Mouse (Mus musculus) hindbrain, embryonic 14.5 days (tissue): ENCODE results near the gene Mapkap1. TPM values are rescaled to one million over a fixed set of nuclear protein-coding genes. Genes with fewer than 3 reads are reported as not detected.
A peak's percentile ranks its signal among the peaks of the same experiment; 100 is the strongest.

Source experiments
- ATAC-seq: fragments of 200-750 bp; cut with Nextera tagmentation; 2 replicates; pipeline ENCODE4 v1.8.0; 2017; ENCODE audit warnings: moderate number of reproducible peaks, mild to moderate bottlenecking, moderate TSS enrichment, moderate library complexity; ENCODE audit not compliant: low FRiP score
- DNase-seq: peaks from one replicate; pipeline ENCODE4 v3.0.0-alpha.2; 2015; ENCODE audit warnings: low spot score
- H3K27ac ChIP-seq: fragments of 300-500 bp; sonication (generic); 2 replicates; pipeline ENCODE4 v1.5.1; 2014; ENCODE audit warnings: mild to moderate bottlenecking, moderate library complexity
- H3K27me3 ChIP-seq: fragments of 300-500 bp; sonication (generic); 2 replicates; pipeline ENCODE4 v1.6.1; 2014; ENCODE audit warnings: mild to moderate bottlenecking, low read length, mixed read lengths; ENCODE audit not compliant: control insufficient read depth, insufficient read depth
- H3K36me3 ChIP-seq: fragments of 300-500 bp; sonication (generic); replicated peaks from 2 replicates; pipeline ENCODE4 v1.6.1; 2014; ENCODE audit not compliant: control insufficient read depth, insufficient read depth
- H3K4me1 ChIP-seq: fragments of 300-500 bp; sonication (generic); replicated peaks from 2 replicates; pipeline ENCODE4 v1.6.1; 2014; ENCODE audit warnings: antibody characterized with exemption, low read length, mixed read lengths; ENCODE audit not compliant: control insufficient read depth, insufficient read depth
- H3K4me2 ChIP-seq: fragments of 300-500 bp; sonication (generic); replicated peaks from 2 replicates; pipeline ENCODE4 v1.6.1; 2014; ENCODE audit warnings: mild to moderate bottlenecking, moderate library complexity
- H3K4me3 ChIP-seq: fragments of 300-500 bp; sonication (generic); replicated peaks from 2 replicates; pipeline ENCODE4 v1.5.1; 2014; ENCODE audit warnings: mild to moderate bottlenecking, low read length
- H3K9ac ChIP-seq: fragments of 300-500 bp; sonication (generic); 2 replicates; pipeline ENCODE4 v1.6.1; 2014
- H3K9me3 ChIP-seq: fragments of 300-500 bp; sonication (generic); 2 replicates; pipeline ENCODE4 v1.6.1; 2016; ENCODE audit warnings: low read length; ENCODE audit not compliant: control insufficient read depth
- WGBS: fragments of 180-500 bp; shearing (Covaris S2); extraction: QIAGEN DNeasy Blood & Tissue Kit; methylation state at CpG from one replicate; pipeline ENCODE4 v1.1.7; 2014; 5-methylcytosine and 5-hydroxymethylcytosine counted together
- polyA plus RNA-seq: library from polyadenylated mRNA; unstranded; fragments of >200 nt; fragmentation: Nextera tagmentation; extraction: Ambion mirVana; gene quantifications from 2 replicates; pipeline ENCODE4 v1.2.1, GENCODE M21; 2014

The Mapkap1 gene
- polyA plus RNA-seq, 1 experiment from 2014 or later, result 101 TPM

DNA sequence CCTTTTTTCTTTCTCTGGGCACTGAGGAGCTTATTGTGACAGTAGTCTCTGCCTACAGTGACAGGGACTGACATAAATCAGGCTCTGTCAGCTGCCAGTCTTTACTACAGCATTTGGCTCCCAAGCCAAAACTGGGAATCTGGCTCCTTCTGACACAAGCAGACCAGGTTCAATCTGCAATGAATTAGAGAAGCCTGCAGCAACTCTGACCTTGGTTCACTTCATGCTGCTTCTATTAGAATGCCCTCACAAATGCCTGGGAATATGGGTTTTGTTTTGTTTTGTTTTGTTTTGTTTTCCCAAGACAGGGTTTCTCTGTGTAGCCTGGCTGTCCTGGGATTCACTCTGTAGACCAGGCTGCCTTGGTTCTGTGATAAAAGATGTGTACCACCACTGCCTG lies 126.7 kb downstream of the Mapkap1 start:
- H3K27ac ChIP-seq, result no peak overlapping the region; the same call in 1 of the 2 replicates
- peaks cover 41% of the 10 kb centered on the region for H3K4me1 ChIP-seq
- no peaks in the 10 kb centered on the region for H3K36me3 ChIP-seq
- no peak overlapping the region for H3K4me3 ChIP-seq
- no peak for ATAC-seq
- H3K9ac ChIP-seq, result no peak overlapping the region
- no peaks in the 10 kb centered on the region for H3K27me3 ChIP-seq
- DNase-seq, result no peak
- H3K9me3 ChIP-seq, result no peaks in the 10 kb centered on the region
- no peak overlapping the region for H3K4me2 ChIP-seq

- peak overlapping the region; percentile 33 for H3K4me2 ChIP-seq
- DNase-seq (peak; percentile 81), ATAC-seq (peak; percentile 70; the same call in 1 of the 2 replicates)
- H3K4me1 ChIP-seq, result peaks cover 47% of the 10 kb centered on the region
- H3K27me3 ChIP-seq, result no peaks in the 10 kb centered on the region
- H3K36me3 ChIP-seq, result no peaks in the 10 kb centered on the region
- WGBS, result 18% methylated on average over 12 of the region's 12 CpGs
- H3K9me3 ChIP-seq, result no peaks in the 10 kb centered on the region
- peak overlapping the region; percentile 61 for H3K27ac ChIP-seq
- no peak overlapping the region for H3K4me3 ChIP-seq
- peak overlapping the region; percentile 28; the same call in 1 of the 2 replicates for H3K9ac ChIP-seq
Measured at GRCm38 (mm10) chr2:34534996-34535395, 128.4 kb downstream of the Mapkap1 start.

- DNase-seq (no peak), ATAC-seq (no peak)
- H3K27me3 ChIP-seq, result no peaks in the 10 kb centered on the region
- H3K4me1 ChIP-seq, result peaks cover 36% of the 10 kb centered on the region
- H3K4me2 ChIP-seq, result no peak overlapping the region
- H3K9ac ChIP-seq, result no peak overlapping the region
- no peaks in the 10 kb centered on the region for H3K9me3 ChIP-seq
- H3K27ac ChIP-seq, result no peak overlapping the region
- no peak overlapping the region for H3K4me3 ChIP-seq
- WGBS, result 77% methylated on average over 3 of the region's 3 CpGs
- no peaks in the 10 kb centered on the region for H3K36me3 ChIP-seq
Measured at GRCm38 (mm10) chr2:34537356-34537755, 130.8 kb downstream of the Mapkap1 start.

- Histone ChIP-seq H3K4me3 (no peak overlapping the region), H3K36me3 (no peaks in the 10 kb centered on the region), H3K27ac (no peak overlapping the region), H3K27me3 (no peaks in the 10 kb centered on the region), H3K4me2 (no peak overlapping the region), H3K4me1 (peaks cover 14% of the 10 kb centered on the region; the same call in 1 of the 2 replicates), H3K9ac (no peak overlapping the region), H3K9me3 (no peaks in the 10 kb centered on the region)
- no peak for ATAC-seq
- 61% methylated on average over 7 of the region's 7 CpGs for WGBS
- DNase-seq, result no peak
Measured at GRCm38 (mm10) chr2:34543581-34543980, 137.0 kb downstream of the Mapkap1 start.

DNA sequence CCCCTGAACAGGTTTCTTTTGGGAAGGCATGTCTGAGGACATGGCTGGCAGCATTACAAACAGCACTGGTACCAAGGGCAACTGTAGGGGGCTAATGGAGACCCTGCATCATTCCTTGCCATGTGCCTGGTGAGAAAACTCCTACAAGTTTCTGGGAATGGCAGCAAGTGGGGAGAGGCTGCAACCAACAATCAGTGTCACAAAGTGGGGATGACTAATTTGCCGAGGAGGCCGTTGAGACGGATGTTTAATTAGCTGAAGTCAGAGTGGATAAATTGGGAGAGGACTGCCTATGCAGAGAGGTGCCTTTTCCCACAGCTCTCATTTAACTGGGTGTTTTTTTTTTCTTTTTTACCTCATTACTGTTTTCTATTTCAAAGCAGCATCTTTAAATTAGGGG lies 137.4 kb downstream of the Mapkap1 start:
- no peak overlapping the region for H3K4me2 ChIP-seq
- no peak overlapping the region for H3K27ac ChIP-seq
- no peaks in the 10 kb centered on the region for H3K27me3 ChIP-seq
- H3K9me3 ChIP-seq, result no peaks in the 10 kb centered on the region
- ATAC-seq (no peak), DNase-seq (no peak)
- WGBS, result 55% methylated on average over 3 of the region's 3 CpGs
- H3K4me1 ChIP-seq, result peaks cover 14% of the 10 kb centered on the region; the same call in 1 of the 2 replicates
- H3K4me3 ChIP-seq, result no peak overlapping the region
- no peak overlapping the region for H3K9ac ChIP-seq
- no peaks in the 10 kb centered on the region for H3K36me3 ChIP-seq

DNA sequence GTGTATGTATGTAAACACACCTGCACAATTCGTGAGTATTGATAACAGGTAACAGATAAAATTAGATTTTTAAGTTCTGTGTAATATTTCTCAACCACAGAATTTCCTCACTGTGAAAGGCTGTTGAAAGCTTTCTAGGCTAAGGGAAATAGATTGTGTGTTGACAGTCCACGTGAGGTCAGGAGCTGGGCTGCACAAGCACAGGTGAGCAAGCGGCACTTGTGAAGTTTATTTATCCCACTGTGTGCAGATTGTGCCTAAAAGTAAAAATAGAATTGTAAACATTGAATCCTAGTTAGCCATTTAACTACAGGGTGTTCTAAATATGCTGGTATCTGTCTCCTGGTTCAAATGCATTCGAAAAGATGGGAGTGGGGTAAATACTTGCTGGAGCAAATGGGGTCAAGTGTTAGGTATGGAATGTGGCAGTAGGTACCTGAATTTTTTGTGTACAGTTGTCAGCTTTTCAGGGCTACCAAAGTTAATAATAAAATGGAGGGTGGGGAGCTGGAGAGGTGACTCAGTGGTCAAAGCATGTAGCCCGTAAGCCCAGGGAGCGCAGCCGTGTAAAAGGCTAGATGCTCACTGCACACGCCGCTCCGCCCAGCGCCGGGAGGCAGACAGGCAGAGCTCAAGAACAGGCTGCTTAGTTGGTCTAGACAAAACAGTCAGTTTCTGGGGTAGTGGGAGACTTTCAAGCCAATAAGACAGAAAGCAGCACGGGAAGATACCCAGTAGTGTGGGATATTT lies 138.2 kb downstream of the Mapkap1 start:
- Histone ChIP-seq H3K4me1 (peaks cover 10% of the 10 kb centered on the region; the same call in 1 of the 2 replicates), H3K4me3 (no peak overlapping the region), H3K4me2 (no peak overlapping the region), H3K27me3 (no peaks in the 10 kb centered on the region), H3K27ac (no peak overlapping the region), H3K36me3 (no peaks in the 10 kb centered on the region), H3K9ac (no peak overlapping the region), H3K9me3 (no peaks in the 10 kb centered on the region)
- ATAC-seq (no peak), DNase-seq (no peak)
- WGBS, result 94% methylated on average over 13 of the region's 13 CpGs

- no peak for DNase-seq
- Histone ChIP-seq H3K9ac (no peak overlapping the region), H3K27ac (no peak overlapping the region), H3K9me3 (no peaks in the 10 kb centered on the region), H3K27me3 (no peaks in the 10 kb centered on the region), H3K4me3 (no peak overlapping the region), H3K4me2 (no peak overlapping the region), H3K36me3 (no peaks in the 10 kb centered on the region), H3K4me1 (peaks cover 3% of the 10 kb centered on the region; the same call in 1 of the 2 replicates)
- no peak; the same call in 1 of the 2 replicates for ATAC-seq
- whole genome bisulfite sequencing, result 75% methylated on average over 3 of the region's 3 CpGs
Measured at GRCm38 (mm10) chr2:34546176-34546677, 139.7 kb downstream of the Mapkap1 start.

DNA sequence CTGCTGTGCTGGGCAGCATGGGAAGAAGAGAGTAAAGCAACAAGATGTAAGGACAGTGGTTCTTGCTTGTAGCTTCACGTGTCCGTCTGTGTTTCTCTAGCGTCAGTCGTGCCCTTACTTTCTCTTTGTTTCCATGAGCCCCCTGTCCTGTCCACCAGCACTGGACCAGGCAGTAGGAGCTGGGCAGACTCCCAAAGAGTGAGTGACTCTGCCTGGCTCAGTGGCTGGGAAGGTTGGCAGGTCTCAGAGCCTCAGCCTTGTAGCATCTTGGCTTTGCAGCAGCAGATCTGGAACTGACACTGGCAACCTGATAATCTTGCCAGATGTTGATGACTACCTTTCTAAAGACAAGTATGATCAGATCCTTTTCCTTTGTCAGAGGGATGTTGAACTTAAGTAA lies 140.9 kb downstream of the Mapkap1 start:
- H3K9ac ChIP-seq, result no peak overlapping the region
- no peaks in the 10 kb centered on the region for H3K27me3 ChIP-seq
- no peak overlapping the region for H3K27ac ChIP-seq
- H3K9me3 ChIP-seq, result no peaks in the 10 kb centered on the region
- H3K4me3 ChIP-seq, result no peak overlapping the region
- H3K4me1 ChIP-seq, result no peaks in the 10 kb centered on the region; the same call in 1 of the 2 replicates
- ATAC-seq (no peak), DNase-seq (no peak)
- no peaks in the 10 kb centered on the region for H3K36me3 ChIP-seq
- H3K4me2 ChIP-seq, result no peak overlapping the region
- WGBS, result 93% methylated on average over 4 of the region's 4 CpGs

GRCm38 (mm10) chr2:34548961-34549360 lies 142.4 kb downstream of the Mapkap1 start:
- H3K4me1 ChIP-seq, result no peaks in the 10 kb centered on the region; the same call in 1 of the 2 replicates
- no peaks in the 10 kb centered on the region for H3K27me3 ChIP-seq
- no peak overlapping the region for H3K27ac ChIP-seq
- DNase-seq (no peak), ATAC-seq (no peak)
- H3K4me3 ChIP-seq, result no peak overlapping the region
- H3K36me3 ChIP-seq, result no peaks in the 10 kb centered on the region
- H3K9ac ChIP-seq, result no peak overlapping the region
- WGBS, result 90% methylated on average over 5 of the region's 5 CpGs
- H3K9me3 ChIP-seq, result no peaks in the 10 kb centered on the region
- H3K4me2 ChIP-seq, result no peak overlapping the region
